Mouse (Mus musculus): ENCODE measurements around the gene Hoxc8.

DNA sequence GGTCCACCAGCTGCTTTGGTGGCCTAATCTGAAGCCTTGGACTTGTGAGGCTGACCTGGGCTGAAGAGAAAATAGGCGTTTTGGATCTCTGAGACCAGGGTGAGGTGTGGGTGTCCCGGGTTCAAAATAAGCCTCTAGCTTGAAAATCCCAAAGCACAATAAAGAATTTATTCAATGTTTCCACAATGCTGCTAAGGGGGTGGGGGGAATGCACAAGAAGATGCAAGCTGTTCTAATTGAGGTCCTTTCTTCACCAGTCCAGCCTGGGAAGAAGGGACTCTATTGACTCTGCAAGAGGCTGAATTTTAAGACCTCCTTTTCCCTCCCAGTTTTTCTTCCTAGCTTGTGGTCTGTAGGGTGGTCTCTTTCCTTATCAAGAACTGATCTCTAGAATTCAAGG is 39.5 kb upstream of the Hoxc8 start:
- TF ChIP-seq CTCF (IDR thresholded peaks at IDR 0.05; ENCODE audit: extremely low read depth, insufficient read depth, insufficient read length, insufficient replicate concordance) (no peak), POLR2A (IDR thresholded peaks at IDR 0.05; ENCODE audit: low read depth, low read length) (no peak)

Measured in spleen, adult 2 months (tissue).